ENCODE assay signal across 14 mouse cellular contexts in the genomic region with DNA sequence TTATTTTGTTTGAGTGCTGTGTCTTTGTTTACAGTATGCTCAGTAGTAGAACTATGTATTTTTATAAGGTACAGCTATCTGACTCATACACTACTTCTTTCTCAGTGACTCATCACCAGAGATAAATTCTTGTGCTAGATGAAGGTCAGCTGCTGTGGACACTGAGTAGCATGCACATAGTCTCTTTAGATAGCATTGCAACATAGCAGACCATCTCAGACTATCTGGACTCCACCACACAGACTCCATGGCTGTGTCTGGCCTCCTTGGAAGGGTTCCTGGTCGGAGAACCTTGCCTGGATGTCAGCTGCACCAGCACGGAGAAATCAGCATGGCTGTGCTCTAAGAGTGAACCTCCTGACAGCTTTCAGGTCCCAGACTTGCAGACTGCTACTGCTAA.
DNase-seq lines count a peak whose midpoint lies in the region; ATAC-seq lines count a peak whose summit lies in the region.
"Had no signal": no experiment of that assay in that cellular context is flagged by ENCODE, and none has a peak within 500 bp of the region (broad histone marks: within the 10 kb centered on the region; RNA-seq: fewer than 3 reads in every experiment).

No protein-coding gene starts in this region.

- H3K9me3 ChIP-seq in liver, embryonic 16.5 days (replicated peaks; ENCODE audit: control insufficient read depth, low read length): no peaks in the 10 kb centered on the region
- H3K9me3 ChIP-seq in heart, embryonic 13.5 days: no peaks in the 10 kb centered on the region

- H3K27me3 ChIP-seq in liver, embryonic 16.5 days (ENCODE audit: control insufficient read depth, insufficient read depth, low read depth, low read length): no peaks in the 10 kb centered on the region
- no peaks in the 10 kb centered on the region for H3K27me3 ChIP-seq in heart, embryonic 13.5 days (replicated peaks)

- 0 out of 2 replicates have a peak, but pooled peaks have one; percentile 12 for ATAC-seq in liver, embryonic 16.5 days (ENCODE audit: low read depth)
- ATAC-seq in heart, embryonic 13.5 days (ENCODE audit: extremely low read depth, insufficient number of reproducible peaks, low FRiP score, low TSS enrichment): no peak
- ATAC-seq: forebrain, embryonic 14.5 days had no signal

- peaks cover 9% of the 10 kb centered on the region for H3K4me1 ChIP-seq in liver, embryonic 16.5 days (ENCODE audit: control insufficient read depth, low read depth, low read length)
- peaks cover 53% of the 10 kb centered on the region for H3K4me1 ChIP-seq in heart, embryonic 13.5 days

- H3K4me3 ChIP-seq in liver, embryonic 16.5 days (ENCODE audit: low read depth, low read length): no peak overlapping the region
- H3K4me3 ChIP-seq in heart, embryonic 13.5 days: no peak overlapping the region

- no peak overlapping the region for H3K4me2 ChIP-seq in liver, embryonic 16.5 days (ENCODE audit: low read depth, low read length)
- H3K4me2 ChIP-seq in heart, embryonic 13.5 days: no peak overlapping the region
- H3K4me2 ChIP-seq: lung, embryonic 14.5 days had no signal

- 48% methylated on average over 2 of the region's 2 CpGs for WGBS in liver, embryonic 16.5 days (ENCODE audit: insufficient replicate concordance)
- WGBS in heart, embryonic 13.5 days: 33% methylated on average over 2 of the region's 2 CpGs

- DNase-seq in liver (no peak), 416B (ENCODE audit: low read depth) (peak; percentile 84), NIH3T3 (ENCODE audit: low read depth) (peak; percentile 66)
- no peak for DNase-seq in thymus, postnatal 10 days (ENCODE audit: low spot score in 2 of 2)
- no peak for DNase-seq in embryo, embryonic 11 days
- DNase-seq in kidney, adult 9 months: no peak
- DNase-seq: cerebellum, adult 8-10 months; kidney, adult 11 months; left cerebral cortex, postnatal 4 days; lung, embryonic 14.5 days; thymus, postnatal 25 days had no signal

- H3K36me3 ChIP-seq in liver, embryonic 16.5 days (ENCODE audit: control insufficient read depth, insufficient read depth): no peaks in the 10 kb centered on the region
- no peaks in the 10 kb centered on the region for H3K36me3 ChIP-seq in heart, embryonic 13.5 days

- H3K9ac ChIP-seq in liver, embryonic 16.5 days (ENCODE audit: low read depth, low read length): no peak overlapping the region
- peak overlapping the region; percentile 20; the same call in 1 of the 2 replicates for H3K9ac ChIP-seq in heart, embryonic 13.5 days
- H3K9ac ChIP-seq: lung, embryonic 14.5 days had no signal

- H3K27ac ChIP-seq in liver, embryonic 16.5 days (ENCODE audit: low read length): no peak overlapping the region
- peak overlapping the region; percentile 33; the same call in 1 of the 2 replicates for H3K27ac ChIP-seq in heart, embryonic 13.5 days (replicated peaks)

Comparison
In these comparisons a context has a peak if more than half of its experiments do, and no peak if none do; other contexts are left out.
1. DNase-seq: peak in 416B (single experiment) and NIH3T3 (single experiment); none in liver (single experiment), thymus, postnatal 10 days (0 of 2), embryo, embryonic 11 days (single experiment) and kidney, adult 9 months (single experiment).